29 mouse cellular contexts compared by ENCODE assay signal in genomic region chr10:21130901-21131493, GRCm38 (mm10). TPM values are rescaled to one million over a fixed set of nuclear protein-coding genes. Genes with fewer than 3 reads are reported as not detected.
DNase-seq lines count a peak whose midpoint lies in the region; ATAC-seq lines count a peak whose summit lies in the region.
"Had no signal": no experiment of that assay in that cellular context is flagged by ENCODE, and none has a peak within 500 bp of the region (broad histone marks: within the 10 kb centered on the region; RNA-seq: fewer than 3 reads in every experiment).

No protein-coding gene starts in this region.

- H3K36me3 ChIP-seq in intestine, embryonic 14.5 days (ENCODE audit: control insufficient read depth, insufficient read depth, low read length) = no peaks in the 10 kb centered on the region
- no peaks in the 10 kb centered on the region for H3K36me3 ChIP-seq in intestine, embryonic 15.5 days
- H3K36me3 ChIP-seq: embryonic facial prominence, embryonic 12.5 days; hindbrain, embryonic 15.5 days; kidney, embryonic 15.5 days had no signal

- no peaks in the 10 kb centered on the region for H3K4me1 ChIP-seq in intestine, embryonic 14.5 days (replicated peaks; ENCODE audit: control insufficient read depth, insufficient read depth, low read length)
- H3K4me1 ChIP-seq in intestine, embryonic 15.5 days (replicated peaks) = 0 out of 2 replicates have a peak, but pooled peaks cover 3% of the 10 kb centered on the region
- H3K4me1 ChIP-seq: embryonic facial prominence, embryonic 12.5 days; forebrain, embryonic 12.5 days; hindbrain, embryonic 15.5 days; kidney, embryonic 15.5 days had no signal

- no peaks in the 10 kb centered on the region for H3K9me3 ChIP-seq in intestine, embryonic 14.5 days (ENCODE audit: control insufficient read depth, low read length)
- H3K9me3 ChIP-seq in intestine, embryonic 15.5 days = no peaks in the 10 kb centered on the region
- H3K9me3 ChIP-seq: embryonic facial prominence, embryonic 12.5 days; forebrain, embryonic 12.5 days; G1E; hindbrain, embryonic 15.5 days; kidney, embryonic 15.5 days; liver, embryonic 13.5 days; midbrain, embryonic 10.5 days had no signal

- H3K9ac ChIP-seq in intestine, embryonic 14.5 days (ENCODE audit: low read length) = no peak overlapping the region
- no peak overlapping the region for H3K9ac ChIP-seq in intestine, embryonic 15.5 days
- H3K9ac ChIP-seq: embryonic facial prominence, embryonic 12.5 days; forebrain, embryonic 12.5 days; hindbrain, embryonic 15.5 days; kidney, embryonic 15.5 days; liver, embryonic 13.5 days had no signal

- no peak overlapping the region for H3K4me3 ChIP-seq in intestine, embryonic 14.5 days (ENCODE audit: low read depth, low read length)
- H3K4me3 ChIP-seq in intestine, embryonic 15.5 days (replicated peaks) = no peak overlapping the region
- H3K4me3 ChIP-seq: embryonic facial prominence, embryonic 12.5 days; erythroblast, embryonic 14.5 days; forebrain, embryonic 12.5 days; hindbrain, embryonic 15.5 days; kidney, embryonic 15.5 days; liver, embryonic 13.5 days; midbrain, embryonic 10.5 days had no signal

- no peak overlapping the region for H3K27ac ChIP-seq in intestine, embryonic 14.5 days (ENCODE audit: low read depth)
- H3K27ac ChIP-seq in intestine, embryonic 15.5 days = no peak overlapping the region
- H3K27ac ChIP-seq: embryonic facial prominence, embryonic 12.5 days; forebrain, embryonic 12.5 days; hindbrain, embryonic 15.5 days; kidney, embryonic 15.5 days; liver, embryonic 13.5 days; midbrain, embryonic 10.5 days had no signal

- no peak overlapping the region for H3K4me2 ChIP-seq in intestine, embryonic 14.5 days (ENCODE audit: low read length)
- no peak overlapping the region for H3K4me2 ChIP-seq in intestine, embryonic 15.5 days (replicated peaks)
- H3K4me2 ChIP-seq: embryonic facial prominence, embryonic 12.5 days; forebrain, embryonic 12.5 days; hindbrain, embryonic 15.5 days; kidney, embryonic 15.5 days; liver, embryonic 13.5 days had no signal

- no peaks in the 10 kb centered on the region for H3K27me3 ChIP-seq in intestine, embryonic 14.5 days (replicated peaks; ENCODE audit: control insufficient read depth, insufficient read depth, low read length)
- no peaks in the 10 kb centered on the region for H3K27me3 ChIP-seq in intestine, embryonic 15.5 days (replicated peaks)
- H3K27me3 ChIP-seq: embryonic facial prominence, embryonic 12.5 days; forebrain, embryonic 12.5 days; hindbrain, embryonic 15.5 days; kidney, embryonic 15.5 days; liver, embryonic 13.5 days had no signal

- ATAC-seq in intestine, embryonic 14.5 days (replicated peaks; ENCODE audit: low FRiP score, low TSS enrichment, low read depth) = no peak
- ATAC-seq in intestine, embryonic 15.5 days = no peak
- peak; percentile 66 for ATAC-seq in granulocyte monocyte progenitor cell, adult 5-6 weeks (replicated peaks; ENCODE audit: poor library complexity, severe bottlenecking)
- ATAC-seq: CD4-positive, CD25-positive, alpha-beta regulatory T cell, adult 4 months had no signal

- 31% methylated on average over 9 of the region's 9 CpGs for WGBS in intestine, embryonic 14.5 days
- WGBS in intestine, embryonic 15.5 days = 33% methylated on average over 9 of the region's 9 CpGs

- peak; percentile 43 for DNase-seq in intestine, embryonic 14.5 days (ENCODE audit: low spot score)
- DNase-seq in 416B (ENCODE audit: low read depth) (peak; percentile 95), ZHBTc4 (ENCODE audit: low read depth, low spot score) (peak; percentile 56)
- no peak for DNase-seq in ovary, postnatal 14 days (ENCODE audit: low spot score)
- DNase-seq in right cerebral cortex, postnatal 10 days (ENCODE audit: low spot score in 2 of 2) = no peak
- DNase-seq in left cerebral cortex, adult 11 months (ENCODE audit: low spot score) = no peak
- DNase-seq: adrenal gland, postnatal 14 days; cerebellum, adult 8-10 months; cerebellum, postnatal 36 days; heart, postnatal 4 days; kidney, adult 11 months; kidney, postnatal 36 days; liver, embryonic 13.5 days; lung, adult 2 months; lung, postnatal 36 days; retina, postnatal 1 day; right cerebral cortex, postnatal 4 days; thymus, adult 18-20 months; thymus, postnatal 4 days had no signal

RNA-seq across cellular contexts. Expression of gene Myb, which starts 29.8 kb away (rescaled TPM):
- polyA plus RNA-seq in intestine, embryonic 14.5 days (2014; fragmentation: Nextera tagmentation; extraction: Ambion mirVana) = 6.5 and 6.6 TPM in 2 replicates
- 6.3 and 6.4 TPM in 2 replicates for polyA plus RNA-seq in intestine, embryonic 15.5 days (2015; fragmentation: Nextera tagmentation; extraction: Ambion mirVana)
- total RNA-seq in granulocyte monocyte progenitor cell, adult 5-6 weeks (2014; fragmentation: Nextera tagmentation) = 711 and 754 TPM in 2 replicates
- total RNA-seq in granulocyte monocyte progenitor cell, adult 5-6 weeks (2017) = 604 and 618 TPM in 2 replicates

Comparison
In these comparisons a context has a peak if more than half of its experiments do, and no peak if none do; other contexts are left out.
1. DNase-seq: peak in intestine, embryonic 14.5 days (single experiment), 416B (single experiment) and ZHBTc4 (single experiment); none in ovary, postnatal 14 days (single experiment), right cerebral cortex, postnatal 10 days (0 of 2) and left cerebral cortex, adult 11 months (single experiment).